ENCODE assay signal across 19 mouse cellular contexts in the genomic region with DNA sequence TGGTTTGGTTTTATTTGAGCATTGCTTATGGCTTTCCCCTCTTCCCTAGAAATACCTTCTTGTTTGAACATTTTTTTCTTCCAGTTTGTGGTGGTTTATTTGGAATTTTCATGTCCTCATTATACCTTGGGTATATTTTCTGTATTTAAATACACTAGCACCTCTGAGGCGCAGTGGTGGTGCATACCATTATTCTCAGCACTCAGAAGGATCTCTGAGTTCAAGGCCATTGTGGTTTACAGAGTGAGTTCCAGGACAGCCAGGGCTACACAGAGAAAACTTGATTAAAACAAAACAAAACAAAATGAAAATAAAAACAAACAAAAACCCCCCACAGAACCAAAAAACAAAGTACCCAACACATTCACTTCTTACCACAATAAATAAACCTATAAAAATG.
"Had no signal": no experiment of that assay in that cellular context is flagged by ENCODE, and none has a peak within 500 bp of the region (broad histone marks: within the 10 kb centered on the region; RNA-seq: fewer than 3 reads in every experiment).

No protein-coding gene starts in this region.

- H3K9ac ChIP-seq: limb, embryonic 12.5 days; limb, embryonic 15.5 days; lung, embryonic 14.5 days; midbrain, embryonic 13.5 days had no signal

- DNase-seq: kidney, adult 2 months; kidney, postnatal 36 days; layer of hippocampus, postnatal 36 days; left cerebral cortex, postnatal 4 days; lung, embryonic 14.5 days; lung, postnatal 36 days; thymus, adult 2 months; thymus, postnatal 14 days; thymus, postnatal 4 days had no signal

- H3K27ac ChIP-seq: kidney, postnatal 0 days; limb, embryonic 12.5 days; limb, embryonic 15.5 days; midbrain, embryonic 10.5 days; midbrain, embryonic 13.5 days; stomach, postnatal 0 days had no signal

- H3K27me3 ChIP-seq: limb, embryonic 12.5 days; limb, embryonic 15.5 days; megakaryocyte, embryonic 14.5 days; midbrain, embryonic 13.5 days had no signal

- H3K9me3 ChIP-seq: limb, embryonic 12.5 days; limb, embryonic 15.5 days; megakaryocyte, embryonic 14.5 days; midbrain, embryonic 10.5 days; midbrain, embryonic 13.5 days had no signal

- ATAC-seq: intestine, postnatal 0 days; lung, postnatal 0 days; midbrain, embryonic 13.5 days; midbrain, embryonic 16.5 days had no signal

- H3K36me3 ChIP-seq: limb, embryonic 12.5 days; limb, embryonic 15.5 days; midbrain, embryonic 10.5 days; midbrain, embryonic 13.5 days had no signal
